Mouse (Mus musculus): ENCODE measurements around the gene Zfp513. TPM values are rescaled to one million over a fixed set of nuclear protein-coding genes. Genes with fewer than 3 reads are reported as not detected.
"Not testable (repeated sequence)": the region's sequence is repeated elsewhere in the genome, so short reads cannot be mapped to it uniquely, and the experiment has no call there.

Gene Zfp513
- total RNA-seq (2021): 10 to 100 TPM; 32.3 to 33.7 TPM
- long read RNA-seq, experiment 1, transcript Zfp513-202 (4 exons, 2,228 nt): major isoform, 30 of 52 reads
- long read RNA-seq, experiment 1, partial matches to known transcripts: 6 of 52 reads
- long read RNA-seq, experiment 1, other reads (novel, unspliced or antisense): 13 of 52 reads
- long read RNA-seq, experiment 2, transcript Zfp513-202 (4 exons, 2,228 nt): major isoform, 53 of 91 reads
- long read RNA-seq, experiment 2, transcript Zfp513-201 (3 exons, 2,213 nt): minor isoform, 11 of 91 reads
- long read RNA-seq, experiment 2, partial matches to known transcripts: 8 of 91 reads
- long read RNA-seq, experiment 2, other reads (novel, unspliced or antisense): 19 of 91 reads

- peak; percentile 87 to 89 for DNase-seq (ENCODE audit: low spot score in 2 of 2)
Measured at GRCm38 (mm10) chr5:31201742-31202590, at the start of gene Zfp513. Gene Zfp513, minus strand, starts transcription at chr5:31202303.

DNA sequence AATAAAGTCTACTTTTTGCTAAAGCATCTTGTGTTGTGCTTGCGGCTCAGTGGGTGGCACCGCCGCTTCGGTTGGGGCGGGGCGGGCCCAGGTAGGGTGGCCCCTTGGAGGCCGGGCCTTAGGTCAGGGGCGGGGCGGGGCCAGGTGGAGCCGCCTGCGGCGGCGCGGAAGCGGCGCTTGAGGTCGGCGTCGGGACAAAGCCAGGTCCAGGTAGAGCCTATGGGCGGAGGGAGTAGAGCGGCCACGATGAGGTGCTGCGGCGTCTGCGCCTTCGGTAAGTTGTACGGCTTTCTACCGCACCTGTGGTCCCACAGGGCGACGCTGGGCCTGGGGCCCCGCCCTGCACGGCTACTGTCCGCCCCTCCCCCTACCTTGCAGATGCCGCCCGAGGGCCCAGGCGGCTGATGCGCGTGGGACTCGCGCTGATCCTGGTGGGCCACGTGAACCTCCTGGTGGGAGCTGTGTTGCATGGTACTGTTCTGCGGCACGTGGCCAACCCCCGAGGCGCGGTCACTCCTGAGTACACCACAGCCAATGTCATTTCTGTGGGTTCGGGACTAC is 49.5 kb upstream of the Zfp513 start, which contains the start of gene Krtcap3:
TSS of gene Krtcap3 (plus strand) at position 151 of the 561 bp plus-strand sequence.
- no peak for DNase-seq (ENCODE audit: low spot score in 2 of 2)

DNA sequence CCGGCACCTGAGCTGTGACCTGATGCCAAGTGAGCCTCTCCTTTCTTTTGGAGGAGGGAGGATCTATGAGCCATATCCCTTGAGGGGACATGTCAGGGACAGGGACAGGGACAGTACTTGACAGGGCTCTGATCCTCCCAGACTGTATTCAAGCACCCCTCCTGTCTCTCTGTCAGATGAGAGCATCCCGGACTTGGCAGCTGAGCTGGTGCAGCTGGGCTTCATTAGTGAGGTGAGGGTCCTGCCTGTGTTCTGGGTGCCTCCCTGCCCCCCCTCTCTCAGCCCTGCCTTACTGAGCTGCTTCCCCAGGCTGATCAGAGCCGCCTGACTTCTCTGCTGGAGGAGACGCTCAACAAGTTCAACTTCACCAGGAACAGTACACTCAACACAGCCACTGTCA is 48.6 kb upstream of the Zfp513 start:
- DNase-seq (ENCODE audit: low spot score in 2 of 2): no peak

GRCm38 (mm10) chr5:31242191-31242590 is 40.1 kb upstream of the Zfp513 start:
- no peak for DNase-seq (ENCODE audit: low spot score in 2 of 2)

DNA sequence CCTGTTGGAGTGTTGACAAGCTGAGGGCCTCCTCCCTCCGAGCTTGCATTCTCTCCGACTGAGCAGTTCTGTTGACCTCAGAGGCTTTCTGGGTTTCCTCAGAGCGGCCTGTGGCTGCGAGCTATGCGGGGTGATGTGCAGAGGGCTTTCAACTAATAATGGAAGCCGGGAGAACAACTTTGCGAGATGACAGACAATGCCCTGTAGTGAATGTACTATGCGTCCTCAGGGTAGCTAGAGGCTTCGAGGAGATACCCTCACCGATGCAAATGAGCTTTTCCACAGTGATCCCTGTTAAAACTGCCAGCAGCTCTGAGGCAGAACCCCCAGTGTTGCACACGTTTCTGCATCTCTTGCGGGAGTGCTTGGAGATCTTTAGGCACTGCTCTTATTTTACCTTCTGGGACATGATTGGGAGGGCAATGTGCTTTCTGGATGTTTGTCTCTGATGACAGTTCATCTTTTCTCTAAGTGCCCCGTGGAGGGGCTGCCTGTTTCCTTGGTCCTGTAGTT is 39.5 kb upstream of the Zfp513 start:
- no peak for DNase-seq (ENCODE audit: low spot score in 2 of 2)

DNA sequence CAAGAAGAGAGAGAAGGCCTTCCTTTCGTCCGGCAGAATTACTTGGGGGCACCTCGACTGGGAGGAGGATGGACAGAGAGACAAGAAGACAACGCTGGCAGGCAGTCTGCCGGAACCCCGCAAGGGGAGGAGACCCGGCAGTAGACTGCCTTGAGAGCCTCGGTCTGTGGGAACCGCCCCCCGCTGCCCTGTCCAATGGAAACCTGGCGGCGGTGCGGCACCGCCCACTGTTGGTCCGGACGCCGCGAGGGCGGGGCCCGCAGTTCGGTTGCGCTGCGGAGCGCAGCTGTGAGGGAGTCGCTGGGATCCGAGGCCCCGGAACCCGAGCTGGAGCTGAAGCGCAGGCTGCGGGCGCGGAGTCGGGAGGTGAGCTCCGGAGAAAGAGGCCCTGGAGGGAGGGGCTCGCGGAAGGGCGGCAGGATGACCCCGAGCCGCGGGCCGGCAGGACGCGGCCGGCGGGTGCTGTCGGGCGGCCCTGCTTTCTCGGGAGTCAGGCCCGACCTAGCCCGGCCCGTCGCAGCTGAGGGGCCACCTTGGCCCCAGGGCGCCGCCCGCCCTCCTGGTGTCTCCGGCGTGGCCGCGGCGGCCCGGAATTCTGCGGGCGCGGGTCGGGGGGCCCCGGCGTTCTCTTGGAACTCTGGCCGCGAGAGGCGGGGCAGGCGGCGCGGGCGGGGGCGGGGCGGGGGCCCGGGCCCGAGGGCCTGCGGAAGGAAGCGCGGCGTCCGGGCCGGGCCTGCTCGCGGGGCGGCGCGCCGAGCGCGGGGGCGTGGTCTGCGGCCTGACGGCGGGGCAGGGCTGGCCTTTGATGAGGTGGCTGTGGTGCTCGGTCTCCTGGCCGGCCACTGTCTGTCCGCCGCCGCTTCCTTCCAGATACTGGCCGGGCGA is 38.8 kb upstream of the Zfp513 start, which contains the start of the genes Nrbp1 and Gm9970:
TSS of gene Nrbp1 (plus strand) at position 228 of the 885 bp plus-strand sequence.
TSS of gene Gm9970 (minus strand) at position 596 of the 885 bp plus-strand sequence.
- peak; percentile 91 to 92 for DNase-seq (ENCODE audit: low spot score in 2 of 2)

- no peak for DNase-seq (ENCODE audit: low spot score in 2 of 2)
Measured at GRCm38 (mm10) chr5:31226641-31227040, 24.5 kb upstream of the Zfp513 start.

DNA sequence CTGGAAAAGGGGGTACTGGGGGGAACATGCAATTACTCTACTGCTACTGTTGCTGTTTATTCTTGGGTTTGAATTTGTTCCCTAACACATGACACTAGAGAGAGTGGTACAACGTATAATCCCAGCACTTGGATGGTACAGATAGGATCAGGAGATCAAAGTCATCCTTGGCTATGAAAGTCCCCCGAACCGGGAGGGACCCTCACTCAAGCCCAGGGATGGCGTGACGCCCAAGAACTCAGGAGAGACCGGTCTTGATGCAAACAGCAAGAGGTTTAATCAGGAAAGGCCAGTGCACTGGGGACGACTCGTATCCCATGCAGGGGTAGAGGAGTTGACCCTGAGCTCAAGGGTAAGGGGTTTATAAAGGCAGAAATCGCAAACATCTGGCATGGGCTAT is 20.6 kb upstream of the Zfp513 start:
- DNase-seq (ENCODE audit: low spot score in 2 of 2): no peak

DNA sequence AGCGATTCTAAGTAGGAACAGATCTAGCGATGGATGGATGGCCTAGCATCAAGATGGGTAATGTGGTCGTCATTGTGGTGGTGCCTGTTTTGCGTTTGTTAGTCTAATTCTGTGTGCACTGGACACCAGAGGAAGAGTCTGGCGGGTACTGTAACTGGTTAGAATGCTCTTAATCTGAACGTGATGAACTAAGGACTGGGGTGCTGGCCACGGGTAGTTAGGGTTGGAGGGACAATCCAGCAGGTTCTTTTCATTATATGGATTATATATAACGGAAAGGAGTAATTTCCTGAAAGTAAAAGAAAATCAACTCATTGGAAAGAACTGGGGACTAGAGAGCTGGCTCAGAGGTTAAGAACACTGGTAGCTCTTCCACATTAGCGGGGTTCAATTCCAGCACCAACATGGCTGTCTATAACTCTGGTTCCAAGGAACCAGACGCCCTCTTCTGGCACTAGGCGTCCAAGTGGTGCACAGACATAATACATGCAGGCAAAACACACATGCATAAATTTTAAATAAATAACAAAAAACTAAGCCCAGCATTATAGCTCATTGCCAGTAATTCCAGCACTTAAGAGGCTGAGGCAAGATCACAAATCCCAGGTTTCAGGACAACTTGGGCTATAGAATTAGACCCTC is 19.3 kb upstream of the Zfp513 start:
- no peak for DNase-seq (ENCODE audit: low spot score in 2 of 2)

- DNase-seq (ENCODE audit: low spot score in 2 of 2): peak; percentile 96 to 99
Measured at GRCm38 (mm10) chr5:31220448-31221303, 18.6 kb upstream of the Zfp513 start, which contains the start of gene Ppm1g. Gene Ppm1g, minus strand, starts transcription at chr5:31220687.

DNA sequence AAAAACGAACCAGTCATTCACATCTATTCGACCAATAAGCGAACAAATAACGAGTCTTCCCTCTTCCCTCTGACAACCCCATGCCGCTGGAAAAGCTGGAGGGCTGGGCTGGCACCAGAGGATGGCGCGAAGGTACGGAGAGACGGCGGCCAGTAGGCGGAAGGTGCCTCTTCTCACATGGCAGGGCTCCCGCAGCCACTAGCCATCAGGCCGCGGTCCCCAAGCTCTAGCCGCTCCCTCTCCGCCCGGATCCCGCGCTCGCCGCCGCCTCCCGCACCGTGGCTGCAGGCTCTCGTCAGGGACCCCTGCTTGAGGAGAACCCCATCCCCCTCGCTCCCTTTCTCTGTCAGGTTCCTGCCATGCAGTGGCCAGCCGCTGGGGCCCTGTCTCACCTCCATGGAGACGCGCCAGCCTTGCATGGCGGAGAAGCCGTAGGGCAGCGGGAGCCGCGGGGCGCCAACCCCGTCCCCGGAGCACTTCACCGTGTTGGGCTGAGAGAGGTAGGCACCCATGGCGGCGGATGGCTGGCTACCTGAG is 17.9 kb upstream of the Zfp513 start:
- DNase-seq (ENCODE audit: low spot score in 2 of 2): no peak

GRCm38 (mm10) chr5:31219474-31219873 is 17.4 kb upstream of the Zfp513 start:
- DNase-seq (ENCODE audit: low spot score in 2 of 2): no peak

DNA sequence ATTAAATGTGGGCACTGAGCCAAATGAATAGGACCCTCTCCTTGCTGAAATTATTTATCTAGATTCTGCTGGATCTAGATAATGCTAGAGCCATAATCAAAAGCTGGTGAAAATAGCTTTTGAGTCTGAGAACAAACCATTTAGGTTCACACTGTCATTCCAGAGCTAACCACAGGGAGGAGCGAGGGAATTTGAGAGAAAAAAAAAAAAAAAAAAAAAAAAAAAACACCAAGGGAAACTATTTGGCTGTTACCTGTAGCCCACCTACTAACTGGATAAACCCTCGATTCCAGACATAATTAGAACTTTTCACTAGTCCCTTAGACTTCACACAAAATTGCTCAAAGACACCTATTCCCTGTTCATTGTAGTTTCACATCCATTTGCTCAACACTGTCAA is 17.0 kb upstream of the Zfp513 start:
- no peak for DNase-seq (ENCODE audit: low spot score in 2 of 2)

- DNase-seq (ENCODE audit: low spot score in 2 of 2): no peak
Measured at GRCm38 (mm10) chr5:31218294-31218693, 16.2 kb upstream of the Zfp513 start.

DNA sequence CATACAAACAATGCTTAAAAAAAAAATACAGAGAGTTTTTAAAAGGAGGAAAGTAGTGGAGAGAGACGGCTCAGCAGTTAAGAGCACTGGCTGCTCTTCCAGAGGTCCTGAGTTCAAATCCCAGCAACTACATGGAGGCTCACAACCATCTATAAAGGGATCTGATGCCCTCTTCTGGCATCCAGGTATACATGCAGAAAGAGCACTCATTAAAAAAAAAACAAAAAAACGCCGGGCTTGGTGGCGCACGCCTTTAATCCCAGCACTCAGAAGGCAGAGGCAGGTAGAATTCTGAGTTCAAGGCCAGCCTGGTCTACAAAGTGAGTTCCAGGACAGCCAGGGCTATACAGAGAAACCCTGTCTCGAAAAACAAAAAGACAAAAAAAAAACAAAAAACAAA is 14.5 kb upstream of the Zfp513 start:
- not testable (repeated sequence) for DNase-seq (ENCODE audit: low spot score in 2 of 2)

GRCm38 (mm10) chr5:31204421-31204820 is 2.3 kb upstream of the Zfp513 start:
- no peak for DNase-seq (ENCODE audit: low spot score in 2 of 2)

- no peak for DNase-seq (ENCODE audit: low spot score in 2 of 2)
Measured at GRCm38 (mm10) chr5:31203866-31204265, 1.8 kb upstream of the Zfp513 start.

- no peak for DNase-seq (ENCODE audit: low spot score in 2 of 2)
Measured at GRCm38 (mm10) chr5:31202933-31203332, 830 bp upstream of the Zfp513 start.
